Mouse (Mus musculus) embryo, embryonic 9.5 days (tissue): ENCODE data around the gene Rabif.
"Not testable (repeated sequence)": the region's sequence is repeated elsewhere in the genome, so short reads cannot be mapped to it uniquely, and the experiment has no call there.

Source experiments
- DNase-seq: peaks from one replicate; pipeline ENCODE4 v3.0.0-alpha.2; 2017; ENCODE audit errors: extremely low spot score

The Rabif gene

GRCm38 (mm10) chr1:134512584-134512983 is 18.1 kb downstream of the Rabif start:
- no peak for DNase-seq

- DNase-seq = peak; percentile 52
Measured at GRCm38 (mm10) chr1:134513312-134513860, 18.9 kb downstream of the Rabif start.

- DNase-seq = no peak
Measured at GRCm38 (mm10) chr1:134513876-134514590, 19.6 kb downstream of the Rabif start.

- DNase-seq = no peak
Measured at GRCm38 (mm10) chr1:134515891-134516290, 21.4 kb downstream of the Rabif start.

GRCm38 (mm10) chr1:134516491-134517198 is 22.2 kb downstream of the Rabif start:
- DNase-seq = peak; percentile 42

GRCm38 (mm10) chr1:134517841-134518240 is 23.4 kb downstream of the Rabif start:
- DNase-seq = not testable (repeated sequence)

DNA sequence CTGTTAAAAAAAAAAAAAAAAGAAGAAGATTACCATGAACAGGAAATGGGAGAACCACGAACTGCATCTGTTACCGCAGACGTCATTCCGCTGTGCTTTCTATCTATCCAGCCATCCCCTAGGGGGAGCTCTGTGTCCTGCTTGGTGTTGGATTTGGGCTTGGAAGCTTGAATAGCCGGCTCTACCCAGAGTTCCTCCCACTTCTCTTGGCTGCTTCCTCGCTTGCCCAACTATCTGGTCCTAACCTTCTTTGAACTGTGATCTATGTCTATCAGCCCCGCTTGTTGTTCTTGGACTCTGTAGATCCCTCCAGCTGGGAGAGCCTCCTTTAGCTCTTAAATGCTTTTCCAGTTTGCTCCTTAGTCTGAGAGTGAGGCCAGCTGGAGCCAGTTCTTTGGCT is 24.2 kb downstream of the Rabif start:
- peak; percentile 71 for DNase-seq

GRCm38 (mm10) chr1:134519201-134519600 is 24.8 kb downstream of the Rabif start:
- not testable (repeated sequence) for DNase-seq

GRCm38 (mm10) chr1:134520001-134520721 is 25.7 kb downstream of the Rabif start:
- no peak for DNase-seq

- no peak for DNase-seq
Measured at GRCm38 (mm10) chr1:134521163-134521562, 26.7 kb downstream of the Rabif start.

GRCm38 (mm10) chr1:134522325-134522724 is 27.9 kb downstream of the Rabif start:
- no peak for DNase-seq

DNA sequence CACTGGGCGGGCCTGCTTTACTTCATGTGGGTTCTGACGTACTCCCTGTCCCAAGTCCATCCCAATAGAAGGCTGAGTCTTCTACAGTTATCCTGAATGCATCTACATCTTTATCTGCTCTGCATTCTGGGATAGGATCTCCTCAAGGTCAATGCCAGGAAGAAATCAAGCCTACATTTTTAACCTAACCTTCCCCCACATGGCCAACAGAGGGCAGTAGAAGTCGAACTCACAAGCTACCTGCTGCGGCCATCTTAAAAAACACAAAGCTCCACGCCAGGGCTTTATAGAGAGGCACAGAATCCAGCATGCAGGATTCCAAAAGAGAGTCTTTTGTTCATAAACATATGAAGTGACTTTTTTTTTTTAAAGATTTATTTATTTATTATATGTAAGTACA is 30.0 kb downstream of the Rabif start:
- no peak for DNase-seq

DNA sequence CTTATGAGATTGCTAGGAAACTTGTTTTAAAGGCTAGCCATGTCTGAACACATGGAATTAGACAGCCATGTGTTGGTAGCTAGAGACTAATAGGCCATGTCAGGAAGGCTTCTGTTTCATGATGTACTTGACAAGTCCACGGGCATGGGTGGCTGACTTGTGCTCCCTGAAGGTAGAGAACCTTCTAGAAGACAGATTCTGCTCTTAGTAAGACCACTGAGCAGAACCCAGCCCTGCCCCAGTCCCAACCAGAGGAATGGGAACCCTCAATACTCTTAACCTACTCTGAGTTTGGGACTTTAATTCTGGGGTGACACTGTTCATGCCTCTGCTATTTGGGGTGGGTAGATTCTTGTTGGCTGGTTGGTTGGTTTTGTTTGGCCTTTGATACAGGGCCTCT is 30.6 kb downstream of the Rabif start:
- DNase-seq = no peak

DNA sequence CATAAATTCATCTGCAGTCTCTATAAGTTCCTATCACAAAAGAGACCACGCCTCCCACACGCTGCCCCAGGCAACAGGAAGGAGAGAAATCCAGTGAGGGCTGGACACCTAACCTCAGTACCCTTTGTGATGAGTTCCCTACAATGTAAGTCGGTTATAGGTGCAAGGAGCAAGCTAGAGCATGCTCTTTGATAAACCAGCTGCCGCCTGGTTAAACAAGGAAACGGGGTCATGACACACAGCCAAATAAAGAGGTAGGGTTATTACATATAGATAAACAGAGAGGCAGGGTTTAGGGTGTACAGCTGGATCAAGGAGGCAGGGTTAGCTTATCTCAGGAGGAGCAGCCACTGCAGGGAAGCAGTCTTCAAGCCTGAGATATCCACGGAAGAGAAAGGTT is 32.3 kb downstream of the Rabif start:
- no peak for DNase-seq

DNA sequence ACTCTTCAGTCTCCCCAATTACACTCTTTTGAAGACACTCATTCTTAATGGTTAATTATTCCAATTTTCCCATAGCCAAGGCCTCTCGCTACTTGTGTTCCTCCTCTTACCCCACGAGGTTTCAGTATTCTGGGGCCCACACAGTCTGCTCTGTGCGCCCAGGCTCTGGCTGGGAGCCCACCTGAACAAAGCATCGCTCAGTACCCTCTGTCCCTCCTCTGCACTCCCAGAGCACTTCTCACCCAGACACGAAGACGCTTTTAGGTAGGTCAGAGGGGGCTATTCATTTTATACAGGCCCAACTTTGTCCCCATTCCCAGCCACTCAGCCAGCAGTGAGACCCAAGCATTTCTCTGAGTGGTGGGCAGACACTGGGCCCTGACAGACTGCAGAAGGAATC is 36.2 kb downstream of the Rabif start:
- DNase-seq = no peak

DNA sequence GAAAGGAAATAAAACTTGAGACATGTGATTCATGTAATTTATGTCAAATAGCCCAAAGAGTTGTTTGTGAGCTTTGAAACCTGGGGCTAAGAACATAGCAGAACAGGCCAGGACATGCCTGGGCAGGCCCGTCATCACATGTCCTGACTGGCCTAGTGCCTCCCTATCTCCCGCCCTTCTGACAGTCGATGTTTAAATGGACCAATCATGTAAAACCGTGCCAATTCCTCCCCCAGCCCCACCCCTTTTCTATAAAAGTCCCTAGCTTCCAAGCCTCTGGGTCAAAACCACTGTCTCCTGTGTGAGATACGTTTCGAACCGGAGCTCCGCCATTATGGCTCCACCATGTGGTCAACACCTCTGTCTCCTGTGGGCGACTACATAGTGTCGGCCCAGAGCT is 39.3 kb downstream of the Rabif start:
- not testable (repeated sequence) for DNase-seq

GRCm38 (mm10) chr1:134535054-134535453 is 40.6 kb downstream of the Rabif start:
- no peak for DNase-seq

GRCm38 (mm10) chr1:134535513-134535912 is 41.1 kb downstream of the Rabif start:
- DNase-seq = no peak

DNA sequence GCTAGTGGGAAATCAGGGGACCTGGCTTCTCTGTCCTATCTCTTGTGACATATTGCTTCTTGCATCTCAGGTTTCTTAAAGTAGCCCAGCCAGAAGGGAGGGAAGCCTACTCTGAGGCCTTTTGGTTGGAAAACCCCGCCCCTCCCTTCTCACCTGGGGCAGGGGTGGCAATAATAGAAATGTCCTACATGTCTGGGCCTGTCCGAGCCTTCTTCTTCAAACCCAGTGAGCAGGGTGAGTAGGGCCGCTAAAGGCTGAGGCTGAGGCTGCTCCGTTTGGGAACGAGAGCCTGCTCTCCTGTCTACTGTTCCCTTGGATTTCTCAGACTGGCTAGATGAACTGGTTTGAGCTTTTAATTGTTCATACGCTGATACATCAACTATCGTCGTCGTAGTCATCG is 46.2 kb downstream of the Rabif start:
- no peak for DNase-seq

GRCm38 (mm10) chr1:134548231-134548630 is 53.8 kb downstream of the Rabif start:
- no peak for DNase-seq

DNA sequence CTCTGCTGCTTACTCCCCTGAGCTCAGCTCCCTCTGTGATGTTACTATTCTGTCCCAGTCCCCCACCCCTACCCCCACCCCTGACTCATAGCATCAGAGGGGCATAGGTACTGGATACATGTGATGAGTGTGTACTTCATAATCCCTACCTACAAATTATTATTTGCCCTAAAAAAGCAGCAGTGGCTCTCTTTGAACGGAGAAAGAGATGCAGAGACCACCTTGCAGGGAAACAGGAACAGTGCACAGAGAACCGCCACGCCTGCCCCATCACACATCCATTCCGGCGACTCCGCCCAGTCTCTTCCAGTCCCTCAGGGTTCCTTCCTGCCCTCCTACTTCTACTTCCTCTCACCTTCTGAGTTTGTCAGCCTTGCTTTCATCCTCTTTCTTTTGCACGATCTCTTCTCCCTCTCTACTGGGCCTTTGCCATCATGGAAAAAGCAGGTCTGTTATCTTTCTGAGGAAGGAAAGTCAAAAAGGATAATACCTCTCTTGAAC is 55.2 kb downstream of the Rabif start, which contains the start of gene Mgat4e:
TSS of gene Mgat4e (minus strand) at position 51 of the 501 bp plus-strand sequence.
- no peak for DNase-seq

DNA sequence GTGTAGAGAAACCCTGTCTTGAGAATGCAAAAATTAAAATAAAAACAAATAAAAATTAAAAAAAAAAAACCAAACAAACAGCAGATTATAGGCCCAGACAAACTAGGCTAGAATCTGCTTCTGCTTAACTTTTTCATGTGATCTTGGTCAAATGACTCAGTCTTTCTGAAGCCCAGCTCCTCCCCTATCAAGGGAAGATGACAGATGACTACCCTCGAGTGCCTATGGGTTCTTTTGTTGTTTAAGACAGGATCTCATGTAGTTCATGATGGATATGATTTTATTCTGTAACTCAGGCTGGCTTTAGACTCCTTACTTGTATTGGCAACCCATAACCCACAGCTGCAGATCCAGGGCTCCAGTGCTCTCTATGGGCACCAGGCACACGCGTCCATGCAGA is 57.4 kb downstream of the Rabif start:
- no peak for DNase-seq
